Mouse (Mus musculus): ENCODE measurements around the gene Cdh23.

Gene Cdh23

GRCm38 (mm10) chr10:60708837-60709236 is 12.5 kb upstream of the Cdh23 start:
- in situ Hi-C loops (cut with MboI, MseI), result loop anchor here (5.0 kb wide), 1 partner anchor 407 kb away; no protein-coding TSS in a partner anchor

GRCm38 (mm10) chr10:60706268-60706667 is 10.0 kb upstream of the Cdh23 start:
- in situ Hi-C loops (cut with MboI, MseI), result loop anchor here (5.0 kb wide), 1 partner anchor 404 kb away; no protein-coding TSS in a partner anchor

- in situ Hi-C loops (cut with MboI, MseI), result loop anchor here (5.0 kb wide), 1 partner anchor 403 kb away; no protein-coding TSS in a partner anchor
Measured at GRCm38 (mm10) chr10:60705134-60705533, 8.8 kb upstream of the Cdh23 start.

GRCm38 (mm10) chr10:60697775-60698174 is 1.5 kb upstream of the Cdh23 start:
- in situ Hi-C loops (cut with MboI, MseI), result no loop called here

- in situ Hi-C loops (cut with MboI, MseI), result no loop called here
Measured at GRCm38 (mm10) chr10:60696975-60697374, 685 bp upstream of the Cdh23 start.

GRCm38 (mm10) chr10:60691671-60692390 is 4.5 kb downstream of the Cdh23 start:
- in situ Hi-C loops (cut with MboI, MseI), result no loop called here

- in situ Hi-C loops (cut with MboI, MseI), result no loop called here
Measured at GRCm38 (mm10) chr10:60690960-60691359, 5.3 kb downstream of the Cdh23 start.

- in situ Hi-C loops (cut with MboI, MseI), result no loop called here
Measured at GRCm38 (mm10) chr10:60689396-60689795, 6.9 kb downstream of the Cdh23 start.

GRCm38 (mm10) chr10:60687011-60687776 is 9.1 kb downstream of the Cdh23 start:
- in situ Hi-C loops (cut with MboI, MseI), result no loop called here

- in situ Hi-C loops (cut with MboI, MseI), result no loop called here
Measured at GRCm38 (mm10) chr10:60686641-60686975, 9.7 kb downstream of the Cdh23 start.

GRCm38 (mm10) chr10:60685764-60686640 is 10.3 kb downstream of the Cdh23 start:
- in situ Hi-C loops (cut with MboI, MseI), result no loop called here

- in situ Hi-C loops (cut with MboI, MseI), result no loop called here
Measured at GRCm38 (mm10) chr10:60678926-60679325, 17.4 kb downstream of the Cdh23 start.

- in situ Hi-C loops (cut with MboI, MseI), result no loop called here
Measured at GRCm38 (mm10) chr10:60677319-60677718, 19.0 kb downstream of the Cdh23 start.

GRCm38 (mm10) chr10:60670166-60670565 is 26.1 kb downstream of the Cdh23 start:
- in situ Hi-C loops (cut with MboI, MseI), result no loop called here

- in situ Hi-C loops (cut with MboI, MseI), result no loop called here
Measured at GRCm38 (mm10) chr10:60668591-60668990, 27.7 kb downstream of the Cdh23 start.

- in situ Hi-C loops (cut with MboI, MseI), result no loop called here
Measured at GRCm38 (mm10) chr10:60660986-60661385, 35.3 kb downstream of the Cdh23 start.

GRCm38 (mm10) chr10:60659450-60660020 is 36.8 kb downstream of the Cdh23 start:
- in situ Hi-C loops (cut with MboI, MseI), result no loop called here

- in situ Hi-C loops (cut with MboI, MseI), result no loop called here
Measured at GRCm38 (mm10) chr10:60658176-60658575, 38.1 kb downstream of the Cdh23 start.

- in situ Hi-C loops (cut with MboI, MseI), result no loop called here
Measured at GRCm38 (mm10) chr10:60653675-60654074, 42.6 kb downstream of the Cdh23 start.

GRCm38 (mm10) chr10:60653106-60653505 is 43.2 kb downstream of the Cdh23 start:
- in situ Hi-C loops (cut with MboI, MseI), result no loop called here

GRCm38 (mm10) chr10:60644079-60644641 is 52.1 kb downstream of the Cdh23 start:
- in situ Hi-C loops (cut with MboI, MseI), result no loop called here

All from T-helper 2 cell (primary cell).